Mouse (Mus musculus) cerebellum, adult 2 months (tissue): ENCODE results near the gene Pik3r6. TPM values are rescaled to one million over a fixed set of nuclear protein-coding genes. Genes with fewer than 3 reads are reported as not detected.

Source experiments
- DNase-seq, 2 experiments: peaks; one replicate each; pipeline ENCODE4 v3.0.0; 2021
- H3K27ac ChIP-seq: fragments of 200-500 bp; 2 replicates; pipeline ENCODE4 v1.5.1; 2012; ENCODE audit warnings: low read length, control low read depth, inconsistent platforms; ENCODE audit not compliant: insufficient read depth
- H3K27me3 ChIP-seq: fragments of 200-500 bp; 2 replicates; pipeline ENCODE4 v1.6.1; 2012; ENCODE audit warnings: inconsistent platforms, mild to moderate bottlenecking, low read length, moderate library complexity; ENCODE audit not compliant: control insufficient read depth, insufficient read depth
- H3K4me1 ChIP-seq: fragments of 200-500 bp; 2 replicates; pipeline ENCODE4 v1.6.1; 2011; ENCODE audit warnings: low read length; ENCODE audit not compliant: control insufficient read depth, insufficient read depth
- H3K4me3 ChIP-seq: fragments of 200-500 bp; replicated peaks from 2 replicates; pipeline ENCODE3; 2011; ENCODE audit warnings: mild to moderate bottlenecking, low read depth, low read length, control low read depth; ENCODE audit not compliant: insufficient read depth
- CTCF ChIP-seq: fragments of 200-500 bp; IDR thresholded peaks from 2 replicates; pipeline ENCODE4 v1.5.1; 2011; ENCODE audit warnings: low read depth, mild to moderate bottlenecking, control low read depth, low read length, moderate library complexity, borderline replicate concordance; ENCODE audit not compliant: insufficient read depth
- POLR2A ChIP-seq: fragments of 200-500 bp; IDR thresholded peaks from 2 replicates; pipeline ENCODE4 v1.6.1; 2011; ENCODE audit warnings: low read length, control low read depth, borderline replicate concordance; ENCODE audit not compliant: insufficient read depth
- WGBS: fragments of 180-500 bp; shearing (Covaris S2); methylation state at CpG from one replicate; pipeline ENCODE4 v1.1.7; 2018; 5-methylcytosine and 5-hydroxymethylcytosine counted together
- polyA plus RNA-seq: library from polyadenylated mRNA; depleted of rRNA; stranded (reverse); fragments of >200 nt; gene quantifications from 2 replicates; pipeline ENCODE4 v1.2.3, GENCODE M21; 2012; rRNA removed

The Pik3r6 gene
- polyA plus RNA-seq, 1 experiment: 1.7 TPM

DNA sequence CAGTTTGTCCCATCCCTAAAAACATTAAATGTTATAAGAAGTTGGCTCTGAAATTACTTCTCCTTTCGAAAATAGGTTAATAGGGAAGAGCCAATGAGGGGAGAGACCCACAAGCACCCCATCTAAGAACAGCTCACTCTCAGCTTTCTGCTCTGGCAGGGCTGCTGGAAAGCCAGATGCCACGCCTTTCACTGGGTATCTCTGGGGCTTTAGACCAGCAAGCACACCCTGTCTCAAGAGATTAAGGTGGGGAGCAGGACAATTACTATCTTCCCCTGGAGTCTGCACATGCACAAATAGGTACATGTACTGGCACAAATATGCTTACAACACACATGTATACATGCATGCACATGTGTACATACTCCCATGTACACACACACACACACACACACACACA is 95.1 kb downstream of the Pik3r6 start:
- no peak for DNase-seq
- 79% methylated on average over 2 of the region's 2 CpGs for WGBS
- TF ChIP-seq CTCF: no peak
- TF ChIP-seq POLR2A: no peak
- no peaks in the 10 kb centered on the region for H3K27me3 ChIP-seq
- H3K27ac ChIP-seq: no peak overlapping the region
- no peaks in the 10 kb centered on the region; the same call in 1 of the 2 replicates for H3K4me1 ChIP-seq
- no peak overlapping the region for H3K4me3 ChIP-seq

DNA sequence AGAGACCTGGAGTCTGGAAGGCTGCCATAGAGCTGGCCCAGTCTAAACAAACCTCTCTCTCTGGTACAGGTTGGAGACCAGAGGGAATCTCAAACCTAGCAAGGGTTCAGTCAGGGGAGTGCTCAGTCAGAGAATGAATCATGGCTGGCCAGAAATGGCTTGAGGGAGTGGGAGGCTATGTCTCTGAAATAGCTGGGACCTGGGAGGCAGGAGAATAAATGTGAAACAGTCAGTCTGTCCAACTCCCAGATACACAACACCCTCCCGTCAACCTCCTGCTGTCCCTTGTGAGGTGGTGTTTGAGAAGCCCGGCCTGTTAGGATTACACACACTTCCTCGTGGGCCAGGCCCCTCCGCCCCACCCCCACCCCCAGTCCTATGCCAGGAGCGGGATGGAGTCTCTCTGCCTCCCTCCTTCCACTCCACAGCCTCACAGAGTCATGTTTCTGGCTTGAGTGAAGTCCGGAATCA is 97.8 kb downstream of the Pik3r6 start:
- Histone ChIP-seq H3K27me3 (no peaks in the 10 kb centered on the region), H3K27ac (no peak overlapping the region), H3K4me1 (no peaks in the 10 kb centered on the region), H3K4me3 (no peak overlapping the region)
- DNase-seq: no peak
- WGBS: 58% methylated on average over 6 of the region's 6 CpGs
- TF ChIP-seq POLR2A (no peak), CTCF (no peak)

DNA sequence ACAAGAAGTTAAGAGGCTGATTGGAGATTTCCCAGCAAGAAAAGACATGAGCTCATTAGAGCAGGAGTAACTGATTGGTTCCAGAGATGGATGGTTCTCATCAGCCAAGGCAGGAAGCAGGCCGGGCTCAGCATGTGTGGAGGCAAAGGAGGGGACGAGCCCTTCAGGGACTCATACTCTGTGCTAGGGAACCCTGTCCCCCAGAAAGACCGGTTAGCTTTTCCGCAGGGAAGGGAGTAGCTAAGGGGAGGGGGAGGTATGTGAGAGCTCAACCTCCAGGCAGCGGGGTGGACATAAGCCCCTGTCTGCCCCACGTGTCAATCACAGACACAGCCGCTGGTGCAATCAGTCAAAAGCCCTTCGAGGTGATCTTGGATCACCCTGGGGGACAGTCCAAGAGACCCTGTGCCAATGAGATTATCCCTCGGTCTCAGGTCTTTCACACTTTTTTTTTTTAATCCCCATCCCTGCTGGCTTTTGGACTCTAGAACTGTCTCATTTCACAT is 98.7 kb downstream of the Pik3r6 start:
- TF ChIP-seq POLR2A (no peak), CTCF (no peak)
- H3K27ac ChIP-seq: no peak overlapping the region
- DNase-seq: no peak
- no peak overlapping the region for H3K4me3 ChIP-seq
- no peaks in the 10 kb centered on the region for H3K4me1 ChIP-seq
- WGBS: 33% methylated on average over 9 of the region's 9 CpGs
- H3K27me3 ChIP-seq: no peaks in the 10 kb centered on the region

Other genes with a start within 250 kb of the Pik3r6 start
- 22.0 and 26.2 TPM in 2 replicates for gene Ntn1, start 102.2 kb upstream of the Pik3r6 start, polyA plus RNA-seq
- gene Pik3r5, start 70.9 kb upstream of the Pik3r6 start, polyA plus RNA-seq: 0.93 TPM in 2 replicates
- 0.05 TPM in 2 replicates for gene Mfsd6l, start 53.2 kb downstream of the Pik3r6 start, polyA plus RNA-seq
- 0.27 and 0.29 TPM in 2 replicates for gene Ccdc42, start 84.0 kb downstream of the Pik3r6 start, polyA plus RNA-seq
- 177 and 180 TPM in 2 replicates for gene Myh10, start 188.5 kb downstream of the Pik3r6 start, polyA plus RNA-seq